Mouse (Mus musculus): ENCODE data around the gene Helq. TPM values are rescaled to one million over a fixed set of nuclear protein-coding genes. Genes with fewer than 3 reads are reported as not detected.
A peak's percentile ranks its signal among the peaks of the same experiment; 100 is the strongest.

The Helq gene
- polyA plus RNA-seq, 1 experiment = 5.9 TPM

DNA sequence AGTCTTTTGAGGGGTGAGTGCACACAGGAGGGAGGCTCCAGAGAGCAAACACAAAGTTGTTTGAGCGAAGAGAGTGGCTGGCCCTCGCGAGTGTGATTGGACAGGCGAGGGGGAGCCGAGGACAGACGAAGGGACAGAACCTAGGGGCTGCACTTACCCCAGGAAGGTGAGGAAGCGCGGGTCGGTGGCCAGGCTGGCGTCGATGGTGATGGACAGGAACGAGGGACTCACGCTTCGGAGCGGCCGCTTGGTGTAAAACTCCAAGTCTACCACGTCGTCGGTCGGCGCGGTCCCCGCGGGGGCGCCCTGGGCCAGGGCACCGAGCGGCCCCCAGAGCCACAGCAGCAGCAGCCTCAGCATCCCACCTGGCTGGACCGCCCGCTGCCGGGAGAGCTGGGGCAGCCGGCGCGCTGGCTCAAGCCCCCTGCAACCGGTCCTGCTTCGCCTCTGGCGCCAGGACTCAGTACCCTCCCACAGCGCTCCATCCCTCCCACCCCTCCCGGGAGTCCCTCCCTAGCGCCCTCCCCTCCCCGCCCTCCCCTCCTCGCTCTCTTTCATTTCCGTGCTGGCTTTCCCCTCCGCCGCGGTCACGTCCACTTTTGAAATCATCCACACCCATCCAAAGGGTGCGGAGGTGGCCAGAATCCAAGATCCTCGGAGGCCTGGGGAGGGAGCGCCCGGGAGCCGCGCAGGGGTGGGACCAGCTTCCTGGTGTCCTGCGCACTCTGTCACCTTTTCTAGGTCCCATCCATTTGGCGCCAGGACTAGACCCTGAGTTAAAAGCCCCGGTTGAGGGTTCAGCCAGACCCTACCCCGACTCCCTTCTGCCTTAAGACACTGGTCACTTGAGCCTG is 78.9 kb downstream of the Helq start, which contains the start of gene Hpse:
Gene Hpse (minus strand): TSS at position 482 of the 854 bp plus-strand sequence.
- peak; percentile 56 for DNase-seq
- H3K4me1 ChIP-seq (ENCODE audit: control insufficient read depth, insufficient read depth, low read length) = peaks cover 4% of the 10 kb centered on the region; the same call in 1 of the 2 replicates
- WGBS = 1% methylated on average over 43 of the region's 56 CpGs
- TF ChIP-seq POLR2A (IDR thresholded peaks at IDR 0.05; ENCODE audit: borderline replicate concordance, extremely low read depth, low read depth, low read length) (no peak), CTCF (IDR thresholded peaks at IDR 0.05; ENCODE audit: insufficient read depth, low read length) (no peak)
- H3K4me3 ChIP-seq (replicated peaks; ENCODE audit: extremely low read depth, low read depth, low read length) = peak within 1 kb of the TSS; percentile 3

DNA sequence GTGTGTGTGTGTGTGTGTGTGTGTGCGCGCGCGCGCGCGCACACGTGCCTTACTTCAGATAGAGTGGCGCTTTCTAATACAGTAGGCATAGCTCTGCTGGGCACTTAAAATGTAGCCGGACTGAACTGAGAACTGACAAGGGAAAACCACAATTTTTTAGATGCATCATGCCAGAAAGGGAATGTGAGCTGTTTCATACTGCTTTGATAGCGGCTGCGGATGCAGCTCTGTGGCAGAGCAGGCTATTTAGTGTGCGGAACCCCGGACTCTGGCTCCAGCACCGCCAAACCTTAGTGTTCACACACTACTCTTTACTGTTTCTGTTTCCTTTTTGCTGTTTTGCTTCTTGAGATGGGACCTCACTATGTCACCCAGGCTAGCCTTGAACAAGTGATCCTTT is 81.6 kb downstream of the Helq start:
- Histone ChIP-seq H3K4me3 (replicated peaks; ENCODE audit: extremely low read depth, low read depth, low read length) (no peak overlapping the region), H3K4me1 (ENCODE audit: control insufficient read depth, insufficient read depth, low read length) (peaks cover 4% of the 10 kb centered on the region; the same call in 1 of the 2 replicates)
- no peak for DNase-seq
- 91% methylated on average over 15 of the region's 15 CpGs for WGBS
- no peak for TF ChIP-seq CTCF (IDR thresholded peaks at IDR 0.05; ENCODE audit: insufficient read depth, low read length)

Other genes starting within 250 kb of the Helq start
- 49.8 and 87.4 TPM in 2 replicates for gene Plac8, start 226.4 kb downstream of the Helq start, polyA plus RNA-seq (2012; rRNA removed)
- 67.7 and 97.9 TPM in 2 replicates for gene Coq2, start 123.5 kb downstream of the Helq start, polyA plus RNA-seq (2012; rRNA removed)
- gene Hpse, start 78.9 kb downstream of the Helq start, polyA plus RNA-seq (2012; rRNA removed) = 4.0 and 5.9 TPM in 2 replicates
- gene Mrps18c, start within 50 bp of the Helq start, polyA plus RNA-seq (2012; rRNA removed) = 9.9 and 16.5 TPM in 2 replicates
- gene Abraxas1, start 22.4 kb upstream of the Helq start, polyA plus RNA-seq (2012; rRNA removed) = 1.7 and 3.1 TPM in 2 replicates
- gene Gpat3, start 47.1 kb upstream of the Helq start, polyA plus RNA-seq (2012; rRNA removed) = 2.0 and 2.3 TPM in 2 replicates

Data from lung, adult 2 months (tissue).